Mouse (Mus musculus) G1E (cell line): ENCODE data around the gene Myoz1. TPM values are rescaled to one million over a fixed set of nuclear protein-coding genes. Genes with fewer than 3 reads are reported as not detected.
A peak's percentile ranks its signal among the peaks of the same experiment; 100 is the strongest.
"Not testable (repeated sequence)": the region's sequence is repeated elsewhere in the genome, so short reads cannot be mapped to it uniquely, and the experiment has no call there.

Source experiments
- ATAC-seq: 2 replicates; pipeline ENCODE4 v1.8.0; 2016; ENCODE audit warnings: mild to moderate bottlenecking; ENCODE audit not compliant: insufficient number of reproducible peaks, poor library complexity, low FRiP score, severe bottlenecking; ENCODE audit errors: extremely low read depth
- DNase-seq: peaks from one replicate; pipeline ENCODE4 v3.0.0; 2012; ENCODE audit warnings: low spot score
- H3K27me3 ChIP-seq: 2 replicates; pipeline ENCODE4 v1.6.1; 2012; ENCODE audit warnings: mild to moderate bottlenecking, low read length, inconsistent platforms; ENCODE audit not compliant: insufficient read depth
- H3K36me3 ChIP-seq: replicated peaks from 2 replicates; pipeline ENCODE3; 2012; ENCODE audit warnings: mild to moderate bottlenecking, inconsistent platforms
- H3K4me1 ChIP-seq: 2 replicates; pipeline ENCODE4 v1.6.1; 2012; ENCODE audit warnings: low read depth, low read length, inconsistent platforms, mixed read lengths; ENCODE audit not compliant: insufficient read depth
- H3K4me3 ChIP-seq: 2 replicates; pipeline ENCODE4 v1.5.1; 2012; ENCODE audit warnings: low read depth, mild to moderate bottlenecking, inconsistent platforms, low read length, moderate library complexity, mixed read lengths
- H3K9me3 ChIP-seq: replicated peaks from 2 replicates; pipeline ENCODE4 v1.6.1; 2012; ENCODE audit warnings: inconsistent platforms
- CTCF ChIP-seq: IDR thresholded peaks from 2 replicates; pipeline ENCODE4 v1.5.1; 2012; ENCODE audit warnings: low read depth, low read length, inconsistent platforms, mixed read lengths
- GATA1 ChIP-seq: IDR thresholded peaks from 2 replicates; pipeline ENCODE4 v1.6.1; 2012; ENCODE audit warnings: borderline replicate concordance, low read length, inconsistent platforms, mixed read lengths
- GATA2 ChIP-seq: IDR thresholded peaks from 2 replicates; pipeline ENCODE4 v1.6.1; 2012; ENCODE audit warnings: low read depth, low read length, inconsistent platforms, borderline replicate concordance
- POLR2AphosphoS5 ChIP-seq: IDR thresholded peaks from 2 replicates; pipeline ENCODE4 v1.6.1; 2012; ENCODE audit warnings: low read depth, low read length, inconsistent platforms; ENCODE audit not compliant: insufficient replicate concordance
- TAL1 ChIP-seq: conservative IDR thresholded peaks from 2 replicates; pipeline ENCODE4 v1.6.1; 2012; ENCODE audit warnings: low read depth, low read length, inconsistent platforms, mixed read lengths
- polyA plus RNA-seq: library from polyadenylated mRNA; stranded (reverse); fragments of >175 nt; gene quantifications from 2 replicates; pipeline ENCODE4 v1.2.3, GENCODE M21; 2012
- total RNA-seq, 2 experiments: library from RNA; stranded (forward) in 1 of 2; stranded (reverse) in 1 of 2; fragments of 200-1000 nt in 1 of 2; fragments of >200 nt in 1 of 2; fragmentation: Nextera tagmentation in 1 of 2; gene quantifications; 2 replicates each; pipeline ENCODE4 v1.2.3; 2014 to 2017

Gene Myoz1
- total RNA-seq (2014; fragmentation: Nextera tagmentation) (not detected in 2 replicates), total RNA-seq (2017) (0.23 TPM in 1 of 2 replicates, not detected in the other), polyA plus RNA-seq (not detected in 2 replicates)

GRCm38 (mm10) chr14:20656361-20656760 is at the start of gene Myoz1:
Myoz1 (minus strand) TSS chr14:20656540.
- Histone ChIP-seq H3K9me3 (no peaks in the 10 kb centered on the region), H3K4me3 (no peak within 1 kb of the TSS), H3K4me1 (peaks cover 11% of the 10 kb centered on the region), H3K36me3 (no peaks in the 10 kb centered on the region), H3K27me3 (peaks cover 21% of the 10 kb centered on the region)
- ATAC-seq (no peak), DNase-seq (no peak)
- TF ChIP-seq GATA2 (no peak), POLR2AphosphoS5 (no peak), CTCF (no peak), TAL1 (no peak), GATA1 (no peak)

DNA sequence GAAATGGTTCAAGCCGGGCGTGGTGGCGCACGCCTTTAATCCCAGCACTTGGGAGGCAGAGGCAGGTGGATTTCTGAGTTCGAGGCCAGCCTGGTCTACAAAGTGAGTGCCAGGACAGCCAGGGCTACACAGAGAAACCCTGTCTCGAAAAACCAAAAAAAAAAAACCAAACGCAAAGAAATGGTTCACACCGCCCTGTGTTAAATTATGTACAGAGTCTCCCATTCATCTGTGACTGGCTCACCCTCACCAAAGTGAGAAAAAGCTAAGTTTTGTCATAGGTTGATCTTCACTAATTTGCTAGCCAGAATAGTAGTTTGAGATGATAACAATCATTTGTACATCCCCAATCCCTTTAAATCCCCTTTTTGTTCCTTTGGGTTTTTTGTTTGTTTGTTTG is 47.1 kb upstream of the Myoz1 start:
- Histone ChIP-seq H3K36me3 (peaks cover 35% of the 10 kb centered on the region), H3K4me1 (peaks cover 65% of the 10 kb centered on the region), H3K4me3 (peak overlapping the region; percentile 92)
- not testable (repeated sequence) for DNase-seq, ATAC-seq, H3K9me3 ChIP-seq, H3K27me3 ChIP-seq

DNA sequence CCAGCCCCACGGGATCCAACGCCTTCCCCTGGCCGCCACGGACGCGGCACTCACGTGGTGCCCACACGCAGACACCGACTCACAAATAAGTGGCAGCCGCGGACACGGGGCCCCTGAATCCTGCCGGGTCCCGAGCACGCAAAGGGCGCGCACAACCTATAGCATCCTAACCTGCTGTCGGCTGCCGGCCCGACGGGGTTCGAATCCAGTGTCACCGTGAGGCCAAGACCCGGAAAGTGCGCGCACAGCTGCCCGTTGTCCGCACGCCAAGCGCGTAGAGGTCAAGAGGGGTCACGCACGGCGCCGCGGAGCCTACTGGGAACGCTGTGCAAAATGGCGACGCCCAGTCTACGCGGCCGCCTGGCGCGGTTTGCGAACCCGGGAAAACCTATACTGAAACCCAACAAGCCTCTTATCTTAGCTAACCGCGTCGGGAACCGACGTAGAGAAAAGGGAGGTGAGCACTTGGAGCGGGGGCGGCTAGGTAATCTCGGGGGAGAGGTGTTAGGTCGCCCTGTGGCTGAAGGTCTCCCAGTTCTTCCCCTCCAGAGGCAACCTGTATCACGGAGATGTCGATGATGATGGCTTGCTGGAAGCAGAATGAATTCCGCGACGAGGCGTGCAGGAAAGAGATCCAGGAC is 46.5 kb upstream of the Myoz1 start, which contains the start of gene Chchd1:
Chchd1 (plus strand) TSS at position 266 of the 641 bp plus-strand sequence.
- Histone ChIP-seq H3K27me3 (no peaks in the 10 kb centered on the region), H3K36me3 (peaks cover 41% of the 10 kb centered on the region), H3K9me3 (no peaks in the 10 kb centered on the region), H3K4me3 (peak within 1 kb of the TSS; percentile 92), H3K4me1 (peaks cover 65% of the 10 kb centered on the region)
- DNase-seq: peak; percentile 53
- peak; percentile 55 for ATAC-seq
- TF ChIP-seq POLR2AphosphoS5: no peak
- no peak for TF ChIP-seq GATA2
- TF ChIP-seq TAL1: no peak
- no peak for TF ChIP-seq GATA1
- no peak for TF ChIP-seq CTCF

GRCm38 (mm10) chr14:20702096-20702740 is 45.9 kb upstream of the Myoz1 start:
- Histone ChIP-seq H3K36me3 (peaks cover 46% of the 10 kb centered on the region), H3K9me3 (no peaks in the 10 kb centered on the region), H3K4me1 (peaks cover 67% of the 10 kb centered on the region), H3K27me3 (no peaks in the 10 kb centered on the region), H3K4me3 (peak overlapping the region; percentile 92)
- ATAC-seq (no peak), DNase-seq (no peak)
- TF ChIP-seq CTCF (no peak), GATA2 (no peak)

- Histone ChIP-seq H3K36me3 (peaks cover 52% of the 10 kb centered on the region), H3K27me3 (no peaks in the 10 kb centered on the region), H3K4me1 (peaks cover 67% of the 10 kb centered on the region), H3K9me3 (no peaks in the 10 kb centered on the region), H3K4me3 (peak overlapping the region; percentile 92)
- TF ChIP-seq GATA2 (no peak), CTCF (no peak), POLR2AphosphoS5 (no peak), TAL1 (no peak), GATA1 (no peak)
- DNase-seq (no peak), ATAC-seq (no peak)
Observed at GRCm38 (mm10) chr14:20701554-20701953, 45.2 kb upstream of the Myoz1 start.

- H3K4me1 ChIP-seq: peaks cover 75% of the 10 kb centered on the region
- peaks cover 61% of the 10 kb centered on the region for H3K36me3 ChIP-seq
- TF ChIP-seq POLR2AphosphoS5 (no peak), TAL1 (no peak), GATA1 (no peak), CTCF (no peak)
- no peak for DNase-seq
- H3K27me3 ChIP-seq: no peaks in the 10 kb centered on the region
- peak overlapping the region; percentile 34; the same call in 1 of the 2 replicates for H3K4me3 ChIP-seq
- ATAC-seq: no peak
- no peaks in the 10 kb centered on the region for H3K9me3 ChIP-seq
Observed at GRCm38 (mm10) chr14:20700362-20700761, 44.0 kb upstream of the Myoz1 start.
